Mouse (Mus musculus): ENCODE results near the gene Mycn.

DNA sequence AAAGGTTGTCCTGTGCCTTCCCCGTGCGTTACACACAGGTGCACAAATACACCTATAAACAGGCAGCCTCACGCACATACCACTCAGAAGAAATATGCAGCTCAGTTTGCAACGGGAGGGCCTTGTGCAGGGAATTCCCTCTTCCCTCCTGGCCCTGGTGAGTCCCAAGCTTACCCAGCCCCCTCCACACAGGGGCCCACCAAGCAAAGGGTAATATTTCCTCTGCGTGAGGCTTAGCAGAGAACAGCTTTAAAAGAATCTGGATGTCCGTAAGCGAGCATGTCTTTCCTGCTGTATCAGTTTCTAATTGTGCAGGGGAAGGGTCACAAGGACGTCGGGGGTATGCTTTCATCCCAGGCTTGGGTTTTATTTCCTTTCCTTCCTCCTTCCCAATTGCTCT is 25.4 kb downstream of the Mycn start:
- TF ChIP-seq POLR2A (IDR thresholded peaks at IDR 0.05; ENCODE audit: extremely low read depth, insufficient read depth, low read length) (no peak), CTCF (IDR thresholded peaks at IDR 0.05; ENCODE audit: low read depth, low read length) (no peak)

Measured in liver, adult 2 months (tissue).